Mouse (Mus musculus): ENCODE measurements around the gene Nek3.
A peak's percentile ranks its signal among the peaks of the same experiment; 100 is the strongest.
"Not testable (repeated sequence)": the region's sequence is repeated elsewhere in the genome, so short reads cannot be mapped to it uniquely, and the experiment has no call there.

Gene Nek3

DNA sequence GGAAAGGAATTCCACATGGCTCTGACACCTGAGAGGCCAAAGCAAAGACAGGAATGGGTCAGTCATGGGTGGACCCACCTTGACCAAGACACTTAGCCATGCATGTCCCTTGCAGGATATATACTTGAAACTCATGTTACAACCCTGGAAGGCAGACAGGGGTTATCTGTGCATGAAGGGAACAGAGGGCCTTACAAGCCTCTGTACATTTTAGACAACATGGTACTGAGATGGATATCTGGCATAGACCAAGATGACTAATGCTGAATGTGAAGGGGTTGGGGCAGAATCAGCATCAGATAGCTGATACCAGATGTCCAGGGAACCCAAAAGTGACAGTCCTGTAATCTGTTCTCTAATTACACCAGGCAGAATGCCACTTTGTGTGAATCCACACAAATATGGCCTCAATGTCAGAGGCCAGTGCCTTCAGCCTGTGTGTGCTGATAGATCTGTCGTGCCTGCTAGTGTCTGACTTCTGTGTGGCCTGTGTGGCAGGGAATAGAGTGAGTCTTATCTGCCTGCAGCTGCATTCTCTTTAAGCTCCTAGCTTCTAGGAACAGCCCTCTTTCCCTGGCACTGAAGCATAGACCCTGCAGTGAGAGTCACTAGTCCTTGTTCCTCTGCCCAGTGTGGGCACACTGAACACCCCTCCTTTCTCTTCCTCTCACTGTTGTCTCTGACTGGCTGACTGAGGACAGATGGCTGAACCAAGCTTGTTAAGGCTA is 22.3 kb downstream of the Nek3 start:
- no peak for DNase-seq (ENCODE audit: low spot score in 2 of 2)

DNA sequence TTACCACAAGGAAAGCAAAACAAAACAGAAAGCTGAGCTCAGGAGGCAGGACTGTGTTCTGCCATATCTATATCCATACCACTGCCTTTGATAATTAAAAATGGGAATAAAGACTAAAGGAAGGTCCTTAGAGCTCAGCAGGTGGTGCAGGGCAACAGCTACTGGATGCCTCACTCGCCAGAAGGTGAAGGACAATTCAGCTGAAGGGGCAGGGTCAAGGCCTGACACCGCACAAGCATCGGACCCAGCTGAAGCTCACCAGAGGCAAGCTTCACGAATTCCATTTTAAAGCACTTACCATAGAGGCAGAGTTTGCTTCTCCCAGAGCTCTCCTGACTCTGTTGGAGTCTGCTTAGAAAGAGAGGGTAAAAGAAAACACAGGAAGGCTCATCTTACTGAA is 23.6 kb downstream of the Nek3 start:
- DNase-seq (ENCODE audit: low spot score in 2 of 2), result no peak

- DNase-seq (ENCODE audit: low spot score in 2 of 2), result no peak
Observed at GRCm38 (mm10) chr8:22141836-22142385, 24.3 kb downstream of the Nek3 start.

- not testable (repeated sequence) for DNase-seq (ENCODE audit: low spot score in 2 of 2)
Observed at GRCm38 (mm10) chr8:22136462-22136861, 29.8 kb downstream of the Nek3 start.

DNA sequence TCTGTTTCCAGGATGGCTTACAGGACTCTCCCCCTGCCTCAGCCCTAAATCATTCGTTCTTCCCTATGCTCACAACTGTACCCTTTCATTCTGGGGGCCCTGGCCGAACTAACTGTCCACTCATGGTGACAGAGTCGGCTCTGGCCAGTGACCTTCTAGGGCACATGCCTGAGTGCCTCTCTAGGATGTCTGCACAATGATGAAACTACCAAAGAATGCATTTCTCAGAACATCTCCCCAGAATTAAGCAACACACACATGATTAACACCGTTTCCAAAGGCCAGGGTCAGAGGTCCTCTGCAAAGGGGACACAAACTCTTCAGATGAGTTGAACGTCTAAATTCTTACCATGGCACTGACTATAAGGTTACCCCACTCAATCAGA is 31.5 kb downstream of the Nek3 start:
- no peak for DNase-seq (ENCODE audit: low spot score in 2 of 2)

DNA sequence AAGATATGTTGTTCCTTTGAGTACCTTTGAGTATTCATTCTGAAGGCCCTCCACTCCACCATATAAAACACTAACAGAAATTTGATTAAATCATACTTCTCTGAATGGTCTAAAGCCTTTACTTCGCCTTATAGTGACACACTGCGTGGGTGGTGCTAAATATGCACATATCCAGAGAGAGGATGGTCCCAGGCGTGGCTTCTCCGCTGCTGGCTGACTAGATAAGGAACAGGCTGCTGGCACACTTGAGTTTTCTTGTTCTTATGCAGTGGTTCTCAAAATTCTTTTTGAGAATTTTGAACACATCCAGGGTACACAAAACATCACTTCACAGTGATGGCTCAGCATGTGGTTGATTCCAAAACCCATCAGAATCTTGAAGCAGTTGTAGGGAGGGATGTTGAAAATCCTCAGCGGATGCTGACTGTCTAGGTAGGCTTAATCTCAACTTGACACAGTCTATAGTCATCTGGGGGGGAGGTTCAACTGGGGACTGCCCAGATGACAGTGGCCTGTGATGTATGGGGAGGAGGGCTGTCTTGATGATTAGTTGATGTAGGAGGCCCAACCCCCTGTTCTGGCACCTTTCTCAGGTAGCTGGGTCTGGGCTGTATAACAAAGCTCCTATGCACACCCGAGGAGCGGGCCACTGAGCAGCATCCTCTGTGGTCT is 32.0 kb downstream of the Nek3 start:
- DNase-seq (ENCODE audit: low spot score in 2 of 2), result peak in 1 of 2 experiments; percentile 4

DNA sequence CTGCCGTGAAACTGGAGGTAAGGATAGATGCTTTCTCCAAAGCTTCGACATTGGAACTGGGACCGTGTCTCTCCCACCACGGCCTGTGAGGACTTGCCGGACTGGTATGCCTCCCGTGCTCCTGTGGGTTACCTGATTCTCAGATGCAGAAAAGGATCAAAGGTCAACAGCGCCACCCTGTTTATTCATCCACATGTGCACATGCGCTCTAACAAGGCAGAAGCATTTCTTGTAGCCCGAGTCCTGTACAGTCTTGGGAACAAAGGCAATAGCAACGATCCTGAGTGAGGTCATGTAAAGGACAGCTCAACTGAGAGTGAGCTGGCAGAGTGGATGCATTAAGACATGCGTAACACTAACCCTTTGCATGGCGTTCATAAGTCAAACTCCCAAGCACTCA is 34.2 kb downstream of the Nek3 start:
- no peak for DNase-seq (ENCODE audit: low spot score in 2 of 2)

GRCm38 (mm10) chr8:22124220-22125152 is 41.7 kb downstream of the Nek3 start, which contains the start of gene Nek5:
TSS of gene Nek5 (minus strand) at chr8:22125053.
- DNase-seq (ENCODE audit: low spot score in 2 of 2), result no peak

DNA sequence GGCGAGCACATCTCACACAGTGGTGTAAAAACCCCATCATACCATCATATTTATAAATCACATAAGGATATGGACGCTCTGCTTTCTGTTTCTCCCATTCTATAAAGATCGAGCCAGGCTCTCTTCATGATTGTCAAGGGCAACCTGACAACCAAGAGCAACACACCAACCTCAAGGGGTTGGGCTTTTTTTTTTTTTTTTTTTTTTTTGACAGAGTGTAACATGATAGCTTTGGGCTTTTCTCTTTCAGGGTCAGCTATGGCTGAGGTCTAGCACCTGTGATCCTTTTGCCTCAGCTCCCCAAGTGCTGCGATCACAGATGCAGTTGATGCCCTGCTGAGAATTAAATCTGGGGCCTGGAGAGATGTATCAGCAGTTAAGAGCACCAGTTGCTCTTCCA is 59.2 kb downstream of the Nek3 start:
- no peak for DNase-seq (ENCODE audit: low spot score in 2 of 2)

DNA sequence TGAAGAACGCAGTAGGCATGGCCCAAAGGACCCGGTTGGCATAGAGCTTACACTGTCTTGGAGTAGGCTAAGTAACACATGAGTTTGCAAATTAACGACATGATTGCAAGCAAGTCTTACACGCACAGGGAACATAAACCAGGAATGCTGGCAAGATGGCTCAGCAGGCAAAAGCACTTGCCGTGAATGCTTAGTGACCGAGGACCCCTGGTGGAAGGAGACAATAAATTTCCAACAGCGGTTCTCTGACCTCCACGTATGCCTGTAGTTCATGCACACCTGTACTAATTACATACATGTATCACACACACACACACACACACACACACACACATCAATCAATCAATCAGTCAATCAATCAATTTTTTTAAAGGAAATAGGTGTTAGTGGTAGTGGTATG is 74.7 kb downstream of the Nek3 start:
- DNase-seq (ENCODE audit: low spot score in 2 of 2), result no peak

DNA sequence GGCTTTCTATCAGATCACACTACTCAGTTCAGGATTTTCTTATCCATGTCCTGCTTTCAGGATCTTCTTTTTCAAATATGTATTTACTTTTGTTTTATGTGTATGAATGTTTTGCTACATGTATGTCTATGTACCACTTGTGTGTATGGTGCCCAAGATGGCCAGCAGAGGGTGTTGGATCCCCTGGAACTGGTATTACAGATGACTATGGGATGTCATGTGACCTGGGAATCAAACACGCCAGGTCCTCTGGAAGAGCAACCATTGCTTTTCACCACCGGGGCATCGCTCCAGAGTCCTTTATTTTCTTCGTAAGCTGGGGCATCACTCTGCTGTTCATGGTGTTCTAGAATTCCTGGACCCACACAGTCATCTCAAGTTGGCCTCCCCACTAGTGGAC is 77.0 kb downstream of the Nek3 start:
- no peak for DNase-seq (ENCODE audit: low spot score in 2 of 2)

DNA sequence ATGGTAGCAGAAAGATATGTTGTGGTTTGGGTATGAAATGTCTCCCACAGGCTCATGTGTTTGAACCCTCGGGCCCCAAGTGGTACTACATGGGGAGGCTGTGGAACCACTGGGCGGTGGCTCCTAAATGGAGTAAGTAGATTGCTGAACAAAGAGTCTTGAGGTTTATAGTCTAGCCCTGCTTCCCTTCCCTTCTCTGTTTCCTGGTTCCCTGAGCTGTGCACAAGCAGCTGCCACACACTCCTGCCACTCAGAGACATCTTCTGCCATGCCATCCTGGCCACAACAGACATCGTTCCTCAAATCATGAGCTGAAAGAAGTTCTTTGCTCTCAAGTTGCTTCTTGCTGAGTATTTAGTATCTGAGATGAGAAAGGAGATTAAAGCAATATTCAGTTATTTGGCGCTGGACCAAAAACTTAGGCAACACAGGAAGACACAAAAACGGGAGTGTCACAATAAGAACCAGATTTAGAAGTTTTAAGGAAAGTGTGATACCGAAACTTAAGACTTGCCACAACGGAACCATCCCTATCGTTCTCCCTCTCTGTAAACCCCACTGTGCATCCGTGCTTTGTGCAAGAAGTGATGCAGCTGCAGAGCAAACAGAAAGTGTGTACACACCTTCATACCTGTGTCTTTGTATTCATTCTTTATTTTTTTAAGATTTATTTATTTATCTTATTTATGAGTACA is 86.8 kb downstream of the Nek3 start:
- DNase-seq (ENCODE audit: low spot score in 2 of 2), result no peak

All from spleen, postnatal 14 days (tissue).